Mouse (Mus musculus): ENCODE measurements around the gene Flrt1.

GRCm38 (mm10) chr19:7108114-7108905, 2.8 kb upstream of the Flrt1 start:
- TF ChIP-seq CTCF (IDR thresholded peaks at IDR 0.05; ENCODE audit: control insufficient read depth, insufficient read depth, low read length) (peak; percentile 38; the same call in 1 of the 2 replicates), POLR2A (IDR thresholded peaks at IDR 0.05; ENCODE audit: borderline replicate concordance, control insufficient read depth, low read depth, low read length) (no peak)

Measured in bone marrow, adult 2 months (tissue).